In genomic region chr6:47565326-47566035, GRCm38 (mm10) we compare ENCODE assay signal across 14 mouse cellular contexts. TPM values are rescaled to one million over a fixed set of nuclear protein-coding genes. Genes with fewer than 3 reads are reported as not detected.
DNase-seq lines count a peak whose midpoint lies in the region; ATAC-seq and TF ChIP-seq lines count a peak whose summit lies in the region.
"Had no signal": no experiment of that assay in that cellular context is flagged by ENCODE, and none has a peak within 500 bp of the region (broad histone marks: within the 10 kb centered on the region; RNA-seq: fewer than 3 reads in every experiment).

No protein-coding gene starts in this region.

- no peaks in the 10 kb centered on the region for H3K27me3 ChIP-seq in hindbrain, postnatal 0 days (ENCODE audit: insufficient read depth, low read length)
- no peaks in the 10 kb centered on the region for H3K27me3 ChIP-seq in hindbrain, embryonic 13.5 days
- H3K27me3 ChIP-seq in liver, embryonic 16.5 days (ENCODE audit: control insufficient read depth, insufficient read depth, low read depth, low read length) = no peaks in the 10 kb centered on the region
- H3K27me3 ChIP-seq: forebrain, embryonic 15.5 days; limb, embryonic 12.5 days had no signal

- 83% methylated on average over 1 of the region's 1 CpGs for WGBS in hindbrain, postnatal 0 days
- WGBS in hindbrain, embryonic 13.5 days = 89% methylated on average over 1 of the region's 1 CpGs
- WGBS in liver, embryonic 16.5 days (ENCODE audit: insufficient replicate concordance) = 11% methylated on average over 1 of the region's 1 CpGs

- no peak overlapping the region for H3K9ac ChIP-seq in hindbrain, postnatal 0 days (replicated peaks; ENCODE audit: low read length)
- H3K9ac ChIP-seq in hindbrain, embryonic 13.5 days = no peak overlapping the region
- no peak overlapping the region for H3K9ac ChIP-seq in liver, embryonic 16.5 days (ENCODE audit: low read depth, low read length)
- H3K9ac ChIP-seq: forebrain, embryonic 15.5 days; limb, embryonic 12.5 days had no signal

- H3K27ac ChIP-seq in hindbrain, postnatal 0 days = no peak overlapping the region
- H3K27ac ChIP-seq in hindbrain, embryonic 13.5 days = no peak overlapping the region
- H3K27ac ChIP-seq in liver, embryonic 16.5 days (ENCODE audit: low read length) = 0 out of 2 replicates have a peak overlapping the region, but pooled peaks have one; percentile 42
- H3K27ac ChIP-seq: forebrain, embryonic 15.5 days; limb, embryonic 12.5 days; macrophage had no signal

- H3K36me3 ChIP-seq in hindbrain, postnatal 0 days (ENCODE audit: insufficient read depth, low read length) = peaks cover 19% of the 10 kb centered on the region
- peaks cover 46% of the 10 kb centered on the region for H3K36me3 ChIP-seq in hindbrain, embryonic 13.5 days
- H3K36me3 ChIP-seq in liver, embryonic 16.5 days (ENCODE audit: control insufficient read depth, insufficient read depth) = peaks cover 42% of the 10 kb centered on the region

- H3K9me3 ChIP-seq in hindbrain, postnatal 0 days (ENCODE audit: low read length) = no peaks in the 10 kb centered on the region
- H3K9me3 ChIP-seq in hindbrain, embryonic 13.5 days = no peaks in the 10 kb centered on the region
- H3K9me3 ChIP-seq in liver, embryonic 16.5 days (replicated peaks; ENCODE audit: control insufficient read depth, low read length) = no peaks in the 10 kb centered on the region
- H3K9me3 ChIP-seq: forebrain, embryonic 15.5 days; limb, embryonic 12.5 days had no signal

- DNase-seq in adrenal gland, postnatal 14 days = peak; percentile 4
- DNase-seq in adrenal gland, postnatal 25 days = no peak
- DNase-seq in hindbrain, postnatal 0 days (ENCODE audit: low spot score) = peak; percentile 5
- peak; percentile 50 for DNase-seq in c-Kit-positive CD71-positive TER-119-positive erythroid progenitor cells, embryonic 14.5 days (ENCODE audit: low spot score)
- no peak for DNase-seq in frontal cortex, adult 2 months (ENCODE audit: extremely low spot score in 1 of 2, low spot score in 1 of 2)
- no peak for DNase-seq in frontal cortex, postnatal 10 days (ENCODE audit: low spot score in 2 of 2)
- DNase-seq: kidney, postnatal 10 days; layer of hippocampus, postnatal 36 days; spleen, adult 18-20 months had no signal

- TF ChIP-seq CTCF in hindbrain, postnatal 0 days (IDR thresholded peaks at IDR 0.05; ENCODE audit: low read depth) = no peak

- no peak overlapping the region for H3K4me2 ChIP-seq in hindbrain, postnatal 0 days (ENCODE audit: low read depth, low read length)
- no peak overlapping the region for H3K4me2 ChIP-seq in hindbrain, embryonic 13.5 days
- 0 out of 2 replicates have a peak overlapping the region, but pooled peaks have one; percentile 22 for H3K4me2 ChIP-seq in liver, embryonic 16.5 days (ENCODE audit: low read depth, low read length)
- H3K4me2 ChIP-seq: forebrain, embryonic 15.5 days; limb, embryonic 12.5 days had no signal

- H3K4me1 ChIP-seq in hindbrain, postnatal 0 days (ENCODE audit: insufficient read depth, low read length) = no peaks in the 10 kb centered on the region
- no peaks in the 10 kb centered on the region for H3K4me1 ChIP-seq in hindbrain, embryonic 13.5 days (replicated peaks)
- H3K4me1 ChIP-seq in liver, embryonic 16.5 days (ENCODE audit: control insufficient read depth, low read depth, low read length) = peaks cover 24% of the 10 kb centered on the region
- H3K4me1 ChIP-seq: forebrain, embryonic 15.5 days; limb, embryonic 12.5 days had no signal

- ATAC-seq in hindbrain, postnatal 0 days = no peak
- no peak for ATAC-seq in hindbrain, embryonic 13.5 days (ENCODE audit: low FRiP score)
- peak; percentile 86 for ATAC-seq in liver, embryonic 16.5 days (ENCODE audit: low read depth)
- ATAC-seq: forebrain, embryonic 15.5 days had no signal

- no peak overlapping the region for H3K4me3 ChIP-seq in hindbrain, postnatal 0 days (ENCODE audit: low read length)
- no peak overlapping the region for H3K4me3 ChIP-seq in hindbrain, embryonic 13.5 days
- no peak overlapping the region for H3K4me3 ChIP-seq in liver, embryonic 16.5 days (ENCODE audit: low read depth, low read length)
- H3K4me3 ChIP-seq: forebrain, embryonic 15.5 days; limb, embryonic 12.5 days had no signal

RNA-seq across cellular contexts. Expression of gene Ezh2, which starts 29.7 kb away (rescaled TPM):
- 36.6 and 38.2 TPM in 2 replicates for total RNA-seq in adrenal gland, postnatal 14 days (2021)
- total RNA-seq in adrenal gland, postnatal 25 days (2021) = 27.0 and 29.9 TPM in 2 replicates
- 23.1 and 25.8 TPM in 2 replicates for total RNA-seq in hindbrain, postnatal 0 days (2014; rRNA removed)
- 32.0 and 37.1 TPM in 2 replicates for polyA plus RNA-seq in hindbrain, postnatal 0 days (2015; fragmentation: Nextera tagmentation; extraction: Ambion mirVana)
- 102 and 108 TPM in 2 replicates for polyA plus RNA-seq in hindbrain, embryonic 13.5 days (2015; fragmentation: Nextera tagmentation; extraction: Ambion mirVana)
- 42.3 and 48.2 TPM in 2 replicates for polyA plus RNA-seq in liver, embryonic 16.5 days (2015; fragmentation: Nextera tagmentation; extraction: Ambion mirVana)
- 21.1 and 24.6 TPM in 2 replicates for polyA plus RNA-seq in frontal cortex, adult 2 months (2012; rRNA removed)

Comparison
In these comparisons a context has a peak if more than half of its experiments do, and no peak if none do; other contexts are left out.
1. DNase-seq: peak in adrenal gland, postnatal 14 days (single experiment), hindbrain, postnatal 0 days (single experiment) and c-Kit-positive CD71-positive TER-119-positive erythroid progenitor cells, embryonic 14.5 days (single experiment); none in adrenal gland, postnatal 25 days (single experiment), frontal cortex, adult 2 months (0 of 2) and frontal cortex, postnatal 10 days (0 of 2).